Comparison of ENCODE assay signal across 10 mouse cellular contexts in genomic region chr15:102126303-102126702, GRCm38 (mm10). TPM values are rescaled to one million over a fixed set of nuclear protein-coding genes. Genes with fewer than 3 reads are reported as not detected.
DNase-seq lines count a peak whose midpoint lies in the region; ATAC-seq lines count a peak whose summit lies in the region.
"Had no signal": no experiment of that assay in that cellular context is flagged by ENCODE, and none has a peak within 500 bp of the region (broad histone marks: within the 10 kb centered on the region; RNA-seq: fewer than 3 reads in every experiment).

No protein-coding gene starts in this region.

- H3K9ac ChIP-seq in heart, embryonic 13.5 days: no peak overlapping the region
- H3K9ac ChIP-seq in forebrain, embryonic 14.5 days (ENCODE audit: low read length): no peak overlapping the region
- H3K9ac ChIP-seq: hindbrain, embryonic 13.5 days; stomach, embryonic 15.5 days had no signal

- peaks cover 77% of the 10 kb centered on the region for H3K36me3 ChIP-seq in heart, embryonic 13.5 days
- H3K36me3 ChIP-seq in forebrain, embryonic 14.5 days (ENCODE audit: control insufficient read depth, insufficient read depth, low read length): peaks cover 83% of the 10 kb centered on the region

- peaks cover 16% of the 10 kb centered on the region for H3K4me1 ChIP-seq in heart, embryonic 13.5 days
- H3K4me1 ChIP-seq in forebrain, embryonic 14.5 days (ENCODE audit: control insufficient read depth, insufficient read depth, low read length): no peaks in the 10 kb centered on the region
- H3K4me1 ChIP-seq: hindbrain, embryonic 13.5 days; stomach, embryonic 15.5 days had no signal

- DNase-seq in cerebellum, adult 11-12 months: peak; percentile 64
- no peak for DNase-seq in cerebellum, adult 11 months
- peak; percentile 78 for DNase-seq in adrenal gland, postnatal 10 days
- DNase-seq in kidney, postnatal 25 days: peak; percentile 86 to 90
- no peak for DNase-seq in forebrain, embryonic 14.5 days (ENCODE audit: low spot score)

- no peak overlapping the region for H3K4me2 ChIP-seq in heart, embryonic 13.5 days
- no peak overlapping the region for H3K4me2 ChIP-seq in forebrain, embryonic 14.5 days (ENCODE audit: low read length)
- H3K4me2 ChIP-seq: hindbrain, embryonic 13.5 days; stomach, embryonic 15.5 days had no signal

- no peaks in the 10 kb centered on the region for H3K27me3 ChIP-seq in heart, embryonic 13.5 days (replicated peaks)
- no peaks in the 10 kb centered on the region for H3K27me3 ChIP-seq in forebrain, embryonic 14.5 days (replicated peaks; ENCODE audit: control insufficient read depth, insufficient read depth, low read length)
- H3K27me3 ChIP-seq: hindbrain, embryonic 13.5 days; stomach, embryonic 15.5 days had no signal

- 21% methylated on average over 2 of the region's 2 CpGs for WGBS in heart, embryonic 13.5 days
- 82% methylated on average over 2 of the region's 2 CpGs for WGBS in forebrain, embryonic 14.5 days

- no peak overlapping the region for H3K4me3 ChIP-seq in heart, embryonic 13.5 days
- H3K4me3 ChIP-seq in forebrain, embryonic 14.5 days (ENCODE audit: low read depth, low read length): no peak overlapping the region
- H3K4me3 ChIP-seq: hindbrain, embryonic 13.5 days; stomach, embryonic 15.5 days had no signal

- no peaks in the 10 kb centered on the region for H3K9me3 ChIP-seq in heart, embryonic 13.5 days
- no peaks in the 10 kb centered on the region for H3K9me3 ChIP-seq in forebrain, embryonic 14.5 days (replicated peaks; ENCODE audit: control insufficient read depth, low read length)
- H3K9me3 ChIP-seq: hindbrain, embryonic 13.5 days; stomach, embryonic 15.5 days had no signal

- peak overlapping the region; percentile 46 for H3K27ac ChIP-seq in heart, embryonic 13.5 days (replicated peaks)
- H3K27ac ChIP-seq in forebrain, embryonic 14.5 days (ENCODE audit: low read depth, low read length): no peak overlapping the region
- H3K27ac ChIP-seq: hindbrain, embryonic 13.5 days had no signal

- ATAC-seq in heart, embryonic 13.5 days (ENCODE audit: extremely low read depth, insufficient number of reproducible peaks, low FRiP score, low TSS enrichment): peak; percentile 25; the same call in 1 of the 2 replicates
- ATAC-seq in inflammation-experienced regulatory T-cells, adult 6 months: no peak
- ATAC-seq in megakaryocyte progenitor cell, adult 5-6 weeks (replicated peaks; ENCODE audit: poor library complexity): no peak
- no peak for ATAC-seq in forebrain, embryonic 14.5 days

RNA-seq across cellular contexts. Expression of gene Spryd3, which starts 9.7 kb away (rescaled TPM):
- 10 to 100 TPM; 27.4 to 31.5 TPM for total RNA-seq in adrenal gland, postnatal 10 days (2021)
- polyA plus RNA-seq in heart, embryonic 13.5 days (2015; fragmentation: Nextera tagmentation; extraction: Ambion mirVana): 19.5 and 20.0 TPM in 2 replicates
- 10 to 100 TPM; 32.1 to 44.8 (median 33.6) TPM for polyA plus RNA-seq in inflammation-experienced regulatory T-cells, adult 6 months (2017; shearing (Covaris generic))
- 2.9 and 3.2 TPM in 2 replicates for total RNA-seq in megakaryocyte progenitor cell, adult 5-6 weeks (2015)
- total RNA-seq in megakaryocyte progenitor cell, adult 5-6 weeks (2017): 11.5 and 17.9 TPM in 2 replicates
- polyA plus RNA-seq in forebrain, embryonic 14.5 days (2014; fragmentation: Nextera tagmentation; extraction: Ambion mirVana): 20.9 and 28.1 TPM in 2 replicates

RNA-seq across cellular contexts. Expression of gene Igfbp6, which starts 17.9 kb away (rescaled TPM):
- total RNA-seq in adrenal gland, postnatal 10 days (2021): 10 to 100 TPM; 40.3 to 48.1 TPM
- polyA plus RNA-seq in heart, embryonic 13.5 days (2015; fragmentation: Nextera tagmentation; extraction: Ambion mirVana): 3.5 and 3.7 TPM in 2 replicates
- under 1 TPM in 1 of 3 experiments, not detected in 2; 0.33 TPM for polyA plus RNA-seq in inflammation-experienced regulatory T-cells, adult 6 months (2017; shearing (Covaris generic))
- not detected in 2 replicates for total RNA-seq in megakaryocyte progenitor cell, adult 5-6 weeks (2015)
- not detected in 2 replicates for total RNA-seq in megakaryocyte progenitor cell, adult 5-6 weeks (2017)
- 1.3 and 1.6 TPM in 2 replicates for polyA plus RNA-seq in forebrain, embryonic 14.5 days (2014; fragmentation: Nextera tagmentation; extraction: Ambion mirVana)

RNA-seq across cellular contexts. Expression of gene Soat2, which starts 24.0 kb away (rescaled TPM):
- 1 to 10 TPM; 4.9 to 8.1 TPM for total RNA-seq in adrenal gland, postnatal 10 days (2021)
- polyA plus RNA-seq in heart, embryonic 13.5 days (2015; fragmentation: Nextera tagmentation; extraction: Ambion mirVana): 0.53 and 1.5 TPM in 2 replicates
- 1 to 10 TPM in 2 of 3 experiments, under 1 TPM in 1; 0.94 to 4.9 (median 1.3) TPM for polyA plus RNA-seq in inflammation-experienced regulatory T-cells, adult 6 months (2017; shearing (Covaris generic))
- 0.73 and 1.9 TPM in 2 replicates for total RNA-seq in megakaryocyte progenitor cell, adult 5-6 weeks (2015)
- 1.2 and 3.3 TPM in 2 replicates for total RNA-seq in megakaryocyte progenitor cell, adult 5-6 weeks (2017)
- polyA plus RNA-seq in forebrain, embryonic 14.5 days (2014; fragmentation: Nextera tagmentation; extraction: Ambion mirVana): not detected in 2 replicates
- polyA plus RNA-seq: hindbrain, embryonic 13.5 days had no signal

RNA-seq across cellular contexts. Expression of gene Tns2, which starts 26.1 kb away (rescaled TPM):
- total RNA-seq in adrenal gland, postnatal 10 days (2021): 10 to 100 TPM; 64.5 to 84.6 TPM
- polyA plus RNA-seq in heart, embryonic 13.5 days (2015; fragmentation: Nextera tagmentation; extraction: Ambion mirVana): 26.3 and 32.5 TPM in 2 replicates
- polyA plus RNA-seq in inflammation-experienced regulatory T-cells, adult 6 months (2017; shearing (Covaris generic)): 1 to 10 TPM; 3.3 to 4.2 (median 3.8) TPM
- not detected in 2 replicates for total RNA-seq in megakaryocyte progenitor cell, adult 5-6 weeks (2015)
- total RNA-seq in megakaryocyte progenitor cell, adult 5-6 weeks (2017): not detected in 2 replicates
- 5.5 and 8.2 TPM in 2 replicates for polyA plus RNA-seq in forebrain, embryonic 14.5 days (2014; fragmentation: Nextera tagmentation; extraction: Ambion mirVana)

RNA-seq across cellular contexts. Expression of gene Eif4b, which starts 52.7 kb away (rescaled TPM):
- 100 to 1,000 TPM; 248 to 266 TPM for total RNA-seq in adrenal gland, postnatal 10 days (2021)
- 65.7 and 72.3 TPM in 2 replicates for polyA plus RNA-seq in heart, embryonic 13.5 days (2015; fragmentation: Nextera tagmentation; extraction: Ambion mirVana)
- 100 to 1,000 TPM in 2 of 3 experiments, 10 to 100 TPM in 1; 90.5 to 131 (median 129) TPM for polyA plus RNA-seq in inflammation-experienced regulatory T-cells, adult 6 months (2017; shearing (Covaris generic))
- total RNA-seq in megakaryocyte progenitor cell, adult 5-6 weeks (2015): 163 and 180 TPM in 2 replicates
- 394 and 459 TPM in 2 replicates for total RNA-seq in megakaryocyte progenitor cell, adult 5-6 weeks (2017)
- polyA plus RNA-seq in forebrain, embryonic 14.5 days (2014; fragmentation: Nextera tagmentation; extraction: Ambion mirVana): 99.3 and 100 TPM in 2 replicates

Comparison
In these comparisons a context has a peak if more than half of its experiments do, and no peak if none do; other contexts are left out.
1. DNase-seq: peak in cerebellum, adult 11-12 months (single experiment), adrenal gland, postnatal 10 days (single experiment) and kidney, postnatal 25 days (2 of 2); none in cerebellum, adult 11 months (single experiment) and forebrain, embryonic 14.5 days (single experiment).